Mouse (Mus musculus) brown adipose tissue, adult 24 weeks (tissue): ENCODE results near the gene Ufl1. TPM values are rescaled to one million over a fixed set of nuclear protein-coding genes. Genes with fewer than 3 reads are reported as not detected.

Experiments used
- H3K27ac ChIP-seq: fragments of 200-500 bp; replicated peaks from 2 replicates; pipeline ENCODE4 v1.5.1; 2012; ENCODE audit warnings: low read depth, mild to moderate bottlenecking, low read length
- H3K4me1 ChIP-seq: fragments of 200-500 bp; 2 replicates; pipeline ENCODE4 v1.6.1; 2012; ENCODE audit warnings: low read length, mixed read lengths; ENCODE audit not compliant: control insufficient read depth, insufficient read depth, insufficient read length
- H3K4me3 ChIP-seq: fragments of 200-500 bp; 2 replicates; pipeline ENCODE4 v1.5.1; 2012; ENCODE audit warnings: low read depth, mild to moderate bottlenecking, low read length, moderate library complexity; ENCODE audit not compliant: insufficient read depth
- polyA plus RNA-seq: library from polyadenylated mRNA; stranded (reverse); fragments of >200 nt; gene quantifications from 2 replicates; pipeline ENCODE4 v1.2.4, GENCODE M21; 2012; ENCODE audit not compliant: missing spikeins, insufficient read depth, insufficient read length

Gene Ufl1
- polyA plus RNA-seq, 1 experiment: 14.0 TPM

- no peak overlapping the region for H3K4me3 ChIP-seq
- no peak overlapping the region for H3K27ac ChIP-seq
- H3K4me1 ChIP-seq: no peaks in the 10 kb centered on the region
These were observed 59.7 kb downstream of the Ufl1 start for GRCm38 (mm10) chr4:25221927-25222326.

- Histone ChIP-seq H3K4me1 (no peaks in the 10 kb centered on the region), H3K4me3 (no peak overlapping the region), H3K27ac (no peak overlapping the region)
These were observed 68.2 kb downstream of the Ufl1 start for GRCm38 (mm10) chr4:25213451-25213850.

GRCm38 (mm10) chr4:25206166-25206565, 75.5 kb downstream of the Ufl1 start:
- no peak overlapping the region for H3K27ac ChIP-seq
- H3K4me1 ChIP-seq: no peaks in the 10 kb centered on the region

More at GRCm38 (mm10) chr4:25206166-25206565, 75.5 kb downstream of the Ufl1 start:
- no peak overlapping the region for H3K4me3 ChIP-seq

Other genes starting within 250 kb of the Ufl1 start
- gene Fhl5, start 38.9 kb downstream of the Ufl1 start, polyA plus RNA-seq: 0.95 TPM in 1 of 2 replicates, not detected in the other